Mouse (Mus musculus): Measurements from ENCODE around the gene Sox15.
"Not testable (repeated sequence)": the region's sequence is repeated elsewhere in the genome, so short reads cannot be mapped to it uniquely, and the experiment has no call there.

Gene Sox15

GRCm38 (mm10) chr11:69699595-69699994, 44.5 kb downstream of the Sox15 start:
- DNase-seq (ENCODE audit: low spot score in 2 of 2): no peak

GRCm38 (mm10) chr11:69702886-69703285, 47.8 kb downstream of the Sox15 start:
- not testable (repeated sequence) for DNase-seq (ENCODE audit: low spot score in 2 of 2)

- DNase-seq (ENCODE audit: low spot score in 2 of 2): not testable (repeated sequence)
Measured at GRCm38 (mm10) chr11:69703381-69703780, 48.3 kb downstream of the Sox15 start.

DNA sequence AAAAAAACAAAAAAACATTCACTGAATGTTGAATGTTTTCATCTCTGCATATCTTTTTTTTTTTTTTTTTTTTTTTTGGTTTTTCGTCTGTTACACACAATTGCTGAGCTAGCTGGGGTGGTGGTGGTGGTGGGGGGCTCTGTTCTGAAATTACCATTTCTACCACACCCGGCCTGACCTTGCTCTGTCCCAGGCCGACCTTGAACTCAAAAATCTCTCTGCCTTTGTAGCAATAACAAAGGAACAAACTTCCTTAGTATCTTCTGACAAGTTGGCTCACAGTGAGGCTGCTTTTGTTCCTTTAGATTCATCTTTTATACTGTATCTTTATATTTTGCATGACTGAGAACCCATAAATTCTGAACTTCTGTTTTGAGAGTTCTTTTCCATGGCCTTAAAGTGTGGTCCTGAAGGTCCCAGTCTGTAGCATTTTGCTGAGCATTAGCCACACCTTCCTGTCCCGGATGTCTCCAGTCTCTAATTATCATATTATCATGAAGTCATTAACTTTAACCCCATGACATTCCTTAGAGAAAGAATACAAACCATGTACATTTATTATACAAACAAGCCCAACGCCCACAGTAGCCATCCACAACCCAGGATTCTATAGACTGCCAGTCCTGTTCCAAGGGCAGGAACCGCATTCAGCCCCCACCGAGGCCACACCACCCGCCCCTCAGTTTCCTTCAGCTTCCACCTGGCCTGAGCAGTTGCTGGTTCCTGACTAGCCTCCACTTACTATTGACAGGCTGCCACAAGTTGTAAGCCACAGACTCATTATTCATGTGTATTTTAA, 48.9 kb downstream of the Sox15 start:
- DNase-seq (ENCODE audit: low spot score in 2 of 2): no peak

DNA sequence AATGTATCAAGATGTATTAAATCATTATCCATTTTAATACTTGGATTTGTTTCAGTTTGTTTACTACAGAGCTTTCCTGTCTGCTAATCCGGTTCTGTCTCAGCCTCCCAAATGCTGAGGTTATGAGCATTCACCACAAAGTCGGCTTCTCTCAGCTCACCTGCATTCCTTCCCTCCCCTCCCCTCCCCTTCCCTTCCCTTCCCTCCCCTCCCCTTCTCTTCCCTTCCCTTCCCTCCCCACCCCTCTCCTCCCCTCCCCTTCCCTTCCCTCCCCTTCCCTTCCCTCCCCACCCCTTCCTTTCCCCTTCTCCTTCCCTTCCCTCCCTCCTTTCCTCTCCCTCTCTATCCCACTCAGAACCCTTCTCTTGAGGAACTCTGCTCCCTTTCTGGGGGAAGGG, 49.5 kb downstream of the Sox15 start:
- no peak for DNase-seq (ENCODE audit: low spot score in 2 of 2)

All from heart, adult 9 months (tissue).